Mouse (Mus musculus) yolk sac, embryonic 10.5 days (tissue): ENCODE data around the gene Zfhx3.
A peak's percentile ranks its signal among the peaks of the same experiment; 100 is the strongest.

ENCODE experiments used
- DNase-seq: peaks from one replicate; pipeline ENCODE4 v3.0.0-alpha.2; 2017; ENCODE audit warnings: low spot score

Zfhx3 gene

DNA sequence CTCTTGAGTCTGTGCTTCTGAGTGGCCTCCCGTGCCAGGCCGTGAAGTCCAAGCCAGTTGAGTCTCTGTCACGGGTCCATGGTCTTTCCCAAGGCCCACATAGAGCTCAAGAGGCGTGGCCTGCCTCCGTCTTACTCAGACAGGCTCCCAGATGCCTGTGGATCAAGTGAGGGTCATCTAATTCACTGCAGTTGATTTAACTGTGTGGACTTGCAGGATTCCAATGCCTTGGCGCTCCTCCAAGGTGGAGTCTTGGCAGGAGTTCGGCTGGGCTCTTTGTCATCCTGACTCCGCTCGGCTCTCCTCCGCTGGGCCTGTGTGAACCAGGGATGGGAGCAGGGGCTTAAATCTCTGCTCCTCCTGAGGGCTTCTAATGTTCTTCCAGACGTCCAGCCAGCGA is 855.6 kb downstream of the Zfhx3 start:
- no peak for DNase-seq

DNA sequence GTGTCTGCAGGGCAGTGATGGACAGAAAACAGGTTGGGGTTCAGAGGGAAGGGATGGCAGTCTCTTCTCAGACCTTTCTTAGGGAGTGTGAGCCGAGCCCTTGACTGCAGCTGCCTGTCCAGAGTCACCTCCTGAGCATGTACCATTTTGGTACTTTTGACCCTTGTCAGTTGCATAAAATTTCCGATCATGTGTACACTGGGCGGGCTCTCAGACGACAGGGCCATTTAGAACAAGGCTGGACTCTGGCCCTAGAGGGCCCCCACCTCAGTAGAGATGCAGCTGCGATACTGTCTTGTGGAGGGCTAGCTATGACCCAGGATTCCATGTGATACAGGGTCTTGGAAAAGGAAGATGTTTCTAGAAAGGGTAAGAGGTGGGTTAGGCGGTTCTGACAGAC is 856.8 kb downstream of the Zfhx3 start:
- DNase-seq, result peak; percentile 66

DNA sequence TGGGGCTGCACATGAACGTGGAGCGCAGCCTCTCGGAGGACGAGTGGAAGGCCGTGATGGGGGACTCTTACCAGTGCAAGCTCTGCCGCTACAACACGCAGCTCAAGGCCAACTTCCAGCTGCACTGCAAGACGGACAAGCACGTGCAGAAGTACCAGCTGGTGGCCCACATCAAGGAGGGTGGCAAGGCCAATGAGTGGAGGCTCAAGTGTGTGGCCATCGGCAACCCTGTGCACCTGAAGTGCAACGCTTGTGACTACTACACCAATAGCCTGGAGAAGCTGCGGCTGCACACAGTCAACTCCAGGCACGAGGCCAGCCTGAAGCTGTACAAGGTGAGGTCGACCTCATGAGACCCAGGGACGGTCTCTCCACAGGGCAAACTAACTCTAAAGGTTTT is 857.9 kb downstream of the Zfhx3 start:
- no peak for DNase-seq

DNA sequence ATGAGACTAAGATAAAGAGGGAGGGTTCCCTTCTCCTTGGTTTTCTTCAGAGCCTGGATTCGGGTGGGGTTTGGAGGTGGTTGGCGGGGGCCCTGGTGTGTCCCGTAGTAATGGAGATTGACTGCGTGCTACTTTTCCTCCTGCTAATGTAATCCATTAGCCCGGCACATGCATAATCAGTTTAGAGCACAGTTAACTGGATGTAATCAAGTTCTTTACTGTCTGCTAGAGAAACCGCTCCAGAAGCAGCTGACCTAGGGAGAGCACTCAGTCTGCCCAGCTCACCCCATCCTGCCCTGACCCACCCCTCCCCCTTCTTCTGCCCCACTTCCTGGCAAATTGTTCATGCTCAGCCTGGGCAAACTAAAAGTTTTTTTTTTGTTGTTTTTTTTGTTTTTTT is 860.6 kb downstream of the Zfhx3 start:
- no peak for DNase-seq

DNA sequence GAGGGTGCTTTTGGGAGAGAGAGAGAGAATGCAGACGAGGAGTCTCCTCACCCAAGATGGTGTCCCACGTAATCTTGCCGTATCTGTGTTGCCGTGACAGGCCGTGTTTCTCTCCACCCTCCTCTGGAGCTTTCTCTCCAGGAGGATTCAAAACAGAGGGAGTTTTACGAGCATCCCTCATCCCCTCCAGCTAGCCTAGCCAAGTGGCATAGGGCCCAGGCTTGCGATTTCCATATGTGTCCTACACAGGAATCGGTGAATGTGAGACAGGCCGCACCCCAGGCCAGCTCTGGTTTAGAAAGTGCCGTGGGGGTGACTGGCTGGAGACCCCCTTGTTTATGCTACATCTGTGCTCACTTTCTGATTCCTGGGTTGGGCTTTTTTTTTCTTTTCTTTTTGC is 869.2 kb downstream of the Zfhx3 start:
- no peak for DNase-seq

DNA sequence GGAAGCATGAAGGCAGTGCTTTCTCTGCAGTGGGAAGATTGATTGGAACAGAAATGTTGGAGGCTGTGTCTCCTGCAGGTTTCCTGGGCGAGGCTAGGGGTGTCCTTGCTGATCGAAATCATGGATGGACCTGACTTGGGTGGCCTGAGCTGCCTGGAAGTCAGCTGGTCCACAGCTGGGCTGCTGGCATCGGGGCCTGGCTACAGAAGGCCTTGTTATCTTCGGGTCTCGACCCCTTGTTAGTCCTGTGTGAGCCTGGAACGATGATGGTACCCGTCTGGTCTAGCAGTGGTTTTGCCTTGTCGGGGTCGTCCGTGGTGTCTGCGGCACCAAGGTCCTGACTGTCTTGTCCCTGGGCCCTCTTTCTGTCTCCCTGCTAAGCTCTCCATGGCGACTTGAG is 870.9 kb downstream of the Zfhx3 start:
- DNase-seq, result no peak

DNA sequence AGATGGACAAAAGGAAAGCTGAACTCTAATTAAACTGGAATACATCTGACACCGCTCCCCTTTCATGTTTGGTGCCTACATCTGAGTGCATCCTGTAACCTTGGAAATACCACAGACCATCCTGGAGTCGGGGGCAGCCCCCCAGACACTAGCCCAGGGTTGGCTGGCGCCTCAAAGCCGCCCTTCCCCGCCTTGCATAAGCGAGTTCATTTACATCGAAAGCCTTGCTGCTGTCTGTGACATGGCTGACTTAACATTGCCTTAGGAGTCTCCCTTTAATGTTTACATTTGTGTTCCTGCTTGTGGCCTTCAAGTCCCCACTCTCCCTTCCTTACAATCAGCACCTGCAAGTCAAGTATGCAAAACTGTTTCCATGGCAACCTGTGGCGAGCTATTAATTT is 876.8 kb downstream of the Zfhx3 start:
- DNase-seq, result peak; percentile 35

DNA sequence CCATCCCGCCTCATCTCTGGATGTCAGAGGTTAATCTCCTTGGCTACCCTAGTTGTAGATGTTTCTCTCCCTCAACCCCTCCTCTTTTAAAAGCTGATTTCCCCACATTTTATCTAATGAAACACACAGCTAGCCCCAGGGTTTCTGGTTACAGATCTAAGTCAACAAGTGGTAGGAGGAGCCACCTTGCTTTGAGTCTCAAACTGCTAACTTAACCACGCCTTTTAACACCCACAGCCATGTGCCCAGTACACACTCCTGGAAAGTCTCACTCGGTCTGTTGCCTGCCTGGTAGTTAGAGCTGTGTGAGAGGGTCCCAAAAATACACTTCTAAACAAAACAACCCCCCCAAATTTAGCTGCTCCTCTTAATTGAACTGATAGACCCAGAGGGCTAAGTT is 877.4 kb downstream of the Zfhx3 start:
- peak; percentile 75 for DNase-seq

DNA sequence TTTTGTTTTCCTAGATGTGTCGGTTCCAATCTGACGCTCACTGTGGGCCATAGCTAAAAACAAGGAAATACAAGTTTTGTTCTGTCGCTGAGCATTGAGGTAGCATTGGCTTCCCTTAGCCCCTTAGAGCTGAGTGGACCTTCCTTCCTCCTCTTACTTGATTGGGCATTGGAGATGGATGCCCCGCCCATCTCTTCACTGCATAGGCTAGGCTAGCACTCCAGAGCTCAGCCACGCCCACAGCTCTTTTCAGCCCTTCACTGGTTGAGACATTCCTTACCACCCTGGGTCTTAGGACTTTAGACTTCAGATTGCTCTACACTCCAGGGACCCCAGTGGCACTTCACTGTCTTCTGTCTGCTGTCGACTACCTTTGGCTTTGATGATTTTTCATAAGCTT is 878.2 kb downstream of the Zfhx3 start:
- peak; percentile 87 for DNase-seq

DNA sequence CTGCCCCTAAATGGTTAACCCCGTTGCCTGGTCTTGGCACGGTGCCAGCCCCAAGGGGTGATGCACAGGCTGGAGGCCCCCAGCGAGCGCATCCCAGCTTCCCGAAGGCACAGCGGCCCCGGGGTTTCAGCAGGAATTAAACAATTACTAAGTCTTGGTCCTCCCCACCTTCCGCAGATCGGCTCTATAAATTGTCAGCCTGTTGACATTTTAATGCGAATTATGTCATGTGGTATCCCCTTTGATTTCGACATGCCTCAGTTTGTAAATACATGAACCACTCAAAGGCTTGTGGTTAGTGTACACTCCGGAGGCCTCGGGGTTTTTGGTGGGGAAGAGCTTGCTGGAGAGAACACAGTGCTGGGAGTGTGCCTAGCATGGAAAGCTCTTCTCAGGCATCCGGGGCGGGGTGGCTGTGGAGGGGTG is 880.4 kb downstream of the Zfhx3 start:
- DNase-seq, result no peak

DNA sequence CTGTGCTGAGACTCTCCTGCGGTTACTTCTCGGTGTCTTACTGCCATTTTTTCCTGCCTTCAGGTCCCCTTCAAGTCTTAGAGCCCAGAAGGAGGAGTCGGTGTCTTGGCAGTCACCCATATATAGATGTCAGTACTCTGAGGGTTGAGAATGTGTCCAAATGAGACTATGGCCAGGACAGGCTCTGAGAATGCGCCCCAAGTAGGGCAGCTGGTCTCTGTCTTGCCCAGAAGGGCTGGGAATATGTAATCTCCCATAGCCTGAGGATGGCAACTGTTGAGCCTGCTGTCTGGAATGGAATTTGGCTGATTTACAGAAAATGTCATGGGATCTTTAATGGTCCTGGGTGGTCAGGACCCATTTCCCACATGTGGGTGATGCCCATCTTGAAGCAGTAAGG is 881.6 kb downstream of the Zfhx3 start:
- DNase-seq, result no peak

DNA sequence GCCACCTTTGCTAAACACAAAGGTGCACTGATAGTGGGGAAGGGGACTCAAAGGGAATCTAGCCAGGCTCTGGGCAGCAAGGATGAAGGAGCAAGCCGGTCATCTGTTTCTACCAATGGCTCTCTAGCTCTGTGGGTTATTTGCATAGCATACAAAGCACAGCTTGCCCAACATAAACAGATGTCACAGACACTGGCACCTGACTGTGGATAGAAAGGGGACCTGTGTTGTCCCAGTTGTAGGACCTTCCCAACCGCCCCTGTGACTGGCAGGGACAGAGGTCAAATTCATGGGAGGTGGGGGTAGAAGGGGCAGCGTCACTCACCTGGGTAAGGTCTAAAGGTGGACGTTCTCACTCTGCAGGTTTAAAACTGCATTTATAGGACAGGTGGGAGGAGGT is 884.0 kb downstream of the Zfhx3 start:
- DNase-seq, result no peak

DNA sequence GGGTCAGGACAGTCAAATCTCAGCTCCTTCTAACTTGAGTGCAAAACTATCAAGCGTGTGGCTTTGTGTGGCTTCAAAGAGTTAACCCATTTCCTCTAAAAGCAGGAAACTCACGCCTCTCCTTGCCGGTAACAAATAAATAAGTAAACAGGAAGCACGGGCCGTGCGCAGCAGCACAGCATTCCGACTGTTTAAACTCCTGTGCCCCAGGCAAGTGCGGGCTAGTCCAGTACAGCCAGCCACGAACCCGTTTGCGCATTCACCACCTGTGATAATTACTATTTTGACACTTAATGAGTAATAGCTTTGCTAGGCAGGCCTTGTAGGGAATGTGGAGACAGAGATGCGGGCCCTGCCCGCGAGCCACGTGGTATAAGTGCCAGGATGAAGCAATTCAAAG is 885.0 kb downstream of the Zfhx3 start:
- no peak for DNase-seq

DNA sequence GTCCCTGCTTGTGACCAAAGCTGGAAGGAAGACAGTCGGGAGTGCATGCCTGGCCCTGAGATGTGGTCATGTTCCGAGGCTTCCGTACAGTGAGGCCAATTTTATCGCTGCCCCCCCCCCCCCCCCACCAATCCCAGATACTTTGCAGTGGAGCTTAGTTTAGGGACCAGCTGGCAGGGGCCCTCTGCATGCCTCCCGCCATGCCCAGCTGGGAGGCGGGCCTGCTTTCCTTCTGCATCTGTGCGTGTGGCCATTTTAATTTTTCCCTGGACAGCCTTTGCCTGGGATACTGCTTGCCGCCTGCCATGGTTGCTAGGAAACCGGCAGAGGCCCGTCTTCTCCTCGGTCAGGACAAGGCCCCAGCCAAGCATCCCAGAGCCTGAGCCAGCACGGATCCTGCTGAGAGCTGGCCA is 886.9 kb downstream of the Zfhx3 start:
- no peak for DNase-seq

DNA sequence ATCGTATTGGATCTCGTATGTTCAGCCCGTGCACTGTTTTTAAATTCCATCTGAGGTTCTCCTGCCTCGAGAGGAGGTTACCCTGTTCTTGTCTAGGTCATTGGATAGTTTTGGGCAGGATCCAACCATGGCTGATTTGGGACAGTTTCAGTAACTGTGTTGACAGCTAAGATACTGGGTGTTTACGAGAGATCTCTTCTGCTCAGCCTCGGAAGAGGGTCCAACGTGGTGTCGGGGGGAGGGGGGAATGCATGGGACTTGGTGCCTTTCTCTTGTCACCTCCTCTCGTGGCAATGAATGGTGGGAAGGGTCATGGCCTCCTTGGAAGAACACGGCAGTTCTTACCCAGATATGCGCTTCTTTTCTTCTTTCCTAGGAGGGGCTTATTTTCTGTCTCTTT is 892.7 kb downstream of the Zfhx3 start:
- DNase-seq, result no peak

DNA sequence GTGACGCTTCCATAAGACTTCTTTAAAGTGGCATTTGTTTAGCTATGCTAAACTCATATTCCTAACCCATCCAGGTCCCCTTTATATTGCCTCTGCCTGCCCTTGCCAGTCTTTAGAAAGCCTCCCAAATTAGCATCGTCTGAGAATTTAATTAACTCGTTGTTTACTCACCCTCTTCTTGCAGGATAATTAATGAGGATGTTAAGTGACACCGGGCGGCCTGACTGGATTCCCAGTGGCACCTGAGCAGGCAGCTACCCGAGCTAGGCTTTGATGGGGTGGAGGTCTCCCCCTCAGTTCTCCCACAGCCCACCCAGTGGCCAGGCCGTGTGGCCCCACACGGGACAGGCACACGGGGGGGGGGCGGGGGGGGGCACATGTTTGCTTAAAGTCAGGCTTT is 895.3 kb downstream of the Zfhx3 start:
- DNase-seq, result no peak

DNA sequence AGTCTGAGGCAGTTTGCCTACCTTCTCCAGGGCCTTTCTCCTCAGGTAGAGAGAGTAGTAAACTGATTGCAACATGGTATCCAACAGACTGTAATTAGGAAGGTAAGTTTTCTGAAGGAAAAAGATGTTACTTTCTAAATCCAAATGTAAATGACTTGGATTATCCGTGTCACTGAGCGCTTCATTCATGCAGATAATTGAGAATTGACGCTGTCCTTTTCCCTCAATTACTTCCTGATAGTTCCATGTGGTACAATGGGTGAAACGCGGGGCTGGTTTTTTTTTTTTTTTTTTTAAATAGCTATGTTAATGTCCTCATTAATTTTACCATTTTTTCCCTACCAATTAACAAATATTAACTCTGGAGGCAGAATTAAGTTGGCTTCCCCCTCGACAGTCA is 896.3 kb downstream of the Zfhx3 start:
- DNase-seq, result no peak

DNA sequence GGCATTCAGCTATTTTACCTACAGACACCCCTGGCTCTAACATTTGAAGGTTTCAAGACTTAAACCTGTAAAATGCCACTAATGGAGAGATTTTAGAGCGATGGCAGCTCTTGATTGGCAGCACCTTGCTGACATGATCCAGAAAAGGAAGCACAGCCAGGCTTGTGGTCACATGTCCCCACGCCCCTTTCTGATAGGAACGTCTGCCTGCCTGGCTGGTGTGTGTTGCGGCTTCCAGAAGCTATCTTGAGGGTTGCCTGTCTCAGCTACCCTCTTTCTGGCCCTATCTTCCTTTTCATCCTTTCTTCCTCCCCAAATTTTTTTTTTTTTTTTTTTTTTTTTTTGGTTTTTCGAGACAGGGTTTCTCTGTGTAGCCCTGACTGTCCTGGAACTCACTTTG is 899.9 kb downstream of the Zfhx3 start:
- DNase-seq, result no peak

DNA sequence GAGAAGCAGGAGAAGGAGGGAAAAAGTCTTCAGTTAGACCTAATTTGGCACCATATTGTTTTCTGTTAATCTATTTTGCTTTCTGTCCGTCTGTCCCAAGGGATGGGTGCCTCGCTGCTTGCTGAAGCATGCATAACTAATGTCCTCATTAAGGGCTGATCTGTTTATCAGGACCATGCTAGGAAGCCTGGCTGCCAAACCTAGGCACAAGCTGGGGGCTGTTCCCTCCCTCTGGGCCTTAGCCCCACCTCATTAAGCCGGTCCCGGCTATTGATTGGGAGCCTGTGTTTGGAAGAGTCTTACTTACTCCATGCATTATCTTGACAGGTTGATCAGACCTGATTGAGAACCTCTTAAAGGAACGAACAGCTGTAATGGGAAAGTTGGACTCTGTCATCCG is 903.7 kb downstream of the Zfhx3 start:
- DNase-seq, result no peak

DNA sequence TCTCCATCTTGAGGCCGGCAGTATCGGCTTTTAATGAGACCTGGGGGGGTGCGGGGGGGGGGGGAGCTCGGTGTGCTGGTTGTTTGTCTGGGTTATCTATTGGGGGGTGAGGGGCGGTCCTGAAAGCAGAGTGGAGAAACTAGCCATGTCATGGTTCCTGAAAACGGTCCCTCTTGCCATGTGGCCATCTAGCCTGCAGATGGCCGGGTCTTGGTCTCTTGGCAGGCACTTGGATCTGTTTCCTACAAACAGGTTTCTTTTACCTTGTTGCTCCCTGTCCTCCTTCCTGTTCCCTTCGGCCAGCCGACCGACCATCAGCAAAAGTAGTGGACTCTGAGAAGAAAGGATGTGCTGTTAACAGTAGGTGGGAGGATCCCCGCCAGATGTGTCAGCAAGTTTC is 904.4 kb downstream of the Zfhx3 start:
- DNase-seq, result no peak

DNA sequence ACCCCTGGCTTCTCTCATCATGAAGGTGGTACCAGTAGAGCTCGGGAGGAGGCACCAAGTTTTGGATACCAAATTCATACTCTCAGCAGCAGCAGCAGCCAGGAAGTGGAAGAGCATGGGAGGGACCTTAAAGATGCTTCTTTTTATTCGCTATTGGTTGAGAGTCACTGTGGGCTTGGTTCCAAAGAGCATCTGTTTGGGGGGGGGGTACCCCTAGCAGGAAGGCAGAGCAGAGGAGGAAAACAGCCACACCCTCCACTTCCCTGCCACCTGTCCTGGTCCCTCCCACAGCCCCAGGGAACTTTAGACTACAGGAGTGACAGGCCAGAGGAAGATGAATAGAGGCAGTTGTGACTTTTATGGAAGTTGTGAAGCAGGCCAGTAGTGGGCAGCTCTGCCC is 904.9 kb downstream of the Zfhx3 start:
- DNase-seq, result no peak

DNA sequence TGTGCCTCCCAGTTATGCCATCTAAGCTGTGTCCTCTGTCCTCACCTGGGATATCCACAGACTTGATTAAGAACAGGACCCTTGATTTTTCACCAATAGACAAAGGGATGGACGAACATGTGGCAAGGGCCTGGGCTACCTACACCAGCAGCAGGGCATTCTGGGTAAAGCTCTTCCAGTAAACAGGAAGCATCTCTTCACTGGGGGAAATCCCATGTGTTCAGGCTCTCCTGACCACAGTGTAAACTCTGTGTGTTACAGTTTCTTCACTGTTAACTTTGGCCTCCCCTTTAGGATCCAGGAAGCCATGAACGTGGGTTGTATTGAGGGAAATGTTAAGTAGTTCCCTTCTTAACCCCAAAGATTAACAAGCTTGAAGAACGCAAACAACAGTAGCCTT is 906.0 kb downstream of the Zfhx3 start:
- no peak for DNase-seq

DNA sequence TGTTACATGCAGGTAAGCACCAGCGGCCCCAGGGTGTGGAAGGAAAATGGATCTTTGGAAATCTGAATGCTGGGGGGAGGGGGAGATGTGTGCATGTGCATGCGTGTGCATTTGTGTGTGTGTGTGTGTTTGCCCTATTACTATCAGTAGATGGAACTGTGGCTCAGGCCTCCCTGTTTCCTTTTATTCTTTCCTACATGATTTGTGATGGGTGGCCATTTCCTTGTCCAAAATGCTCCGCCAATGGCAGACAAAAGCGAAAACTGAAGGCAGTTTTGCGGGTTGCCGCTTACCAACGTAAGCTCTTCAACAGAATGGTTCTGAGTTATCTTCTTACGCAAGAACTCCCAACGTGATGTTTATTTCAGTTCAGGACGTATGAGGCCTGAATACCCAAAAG is 910.6 kb downstream of the Zfhx3 start:
- no peak for DNase-seq

DNA sequence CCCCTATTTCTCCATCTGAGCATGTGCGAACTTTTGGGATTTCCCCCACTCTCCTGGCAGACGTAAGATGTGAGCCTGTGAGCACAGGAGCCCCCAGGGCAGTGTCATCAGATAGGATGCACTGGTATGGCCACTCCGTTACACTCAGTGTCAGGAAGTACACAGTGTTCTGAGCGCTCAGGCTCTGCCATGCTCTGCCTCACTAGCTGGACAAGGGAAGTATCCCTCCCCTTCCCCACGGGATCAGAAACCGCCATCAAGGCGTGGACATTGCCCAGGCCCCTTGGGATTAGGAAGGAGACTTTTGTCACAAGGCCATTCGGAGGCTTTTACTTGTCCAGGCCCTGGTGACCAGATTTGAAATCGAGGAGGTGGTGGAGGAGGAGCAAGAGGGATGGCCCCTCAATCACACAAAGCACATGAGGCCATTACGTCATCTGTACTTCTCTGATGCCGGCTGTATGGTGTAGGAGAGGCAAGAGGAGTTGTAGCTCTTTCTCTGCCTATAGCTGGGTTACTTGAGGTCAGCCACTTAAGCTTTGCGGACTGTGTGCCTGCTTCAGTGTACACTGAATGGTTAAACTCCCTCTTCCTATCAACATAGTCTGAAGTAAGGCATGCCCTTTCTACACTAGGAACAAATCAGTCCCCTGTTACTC is 912.1 kb downstream of the Zfhx3 start:
- DNase-seq, result peak; percentile 4

DNA sequence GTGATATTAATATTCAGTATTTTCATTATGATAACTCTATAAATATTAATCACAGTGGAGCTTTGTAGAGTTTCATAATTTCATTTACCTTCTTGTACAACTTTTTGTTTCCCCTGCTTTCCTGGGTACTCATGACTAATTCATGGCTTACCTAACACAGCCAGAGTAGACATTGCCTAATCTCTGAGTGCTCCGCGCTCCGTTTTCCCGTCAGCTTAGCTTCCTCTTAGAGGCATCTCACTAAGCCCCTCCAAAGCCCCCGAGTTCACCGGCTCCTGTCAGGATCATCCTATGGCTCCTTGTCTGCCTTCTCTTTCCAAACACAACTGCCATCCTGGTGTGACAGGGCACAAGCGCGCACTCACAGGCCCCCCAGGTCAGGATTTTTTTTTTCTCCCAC is 916.6 kb downstream of the Zfhx3 start:
- DNase-seq, result no peak
